Mouse (Mus musculus): ENCODE data around the gene Cdh26. TPM values are rescaled to one million over a fixed set of nuclear protein-coding genes. Genes with fewer than 3 reads are reported as not detected.

Cdh26 gene
- total RNA-seq, 2 experiments from 2014 or later, result not detected

GRCm38 (mm10) chr2:178454664-178455516 lies 24.6 kb downstream of the Cdh26 start:
- TF ChIP-seq CTCF (IDR thresholded peaks at IDR 0.05), result no peak
- Histone ChIP-seq H3K4me3 (peak overlapping the region; percentile 15), H3K27ac (peak overlapping the region; percentile 13)
- no peak for DNase-seq
- intact Hi-C loops (cut with DNase I), result no loop called here

GRCm38 (mm10) chr2:178457414-178457813 lies 27.1 kb downstream of the Cdh26 start:
- intact Hi-C loops (cut with DNase I), result no loop called here
- DNase-seq, result no peak
- H3K4me3 ChIP-seq, result no peak overlapping the region
- H3K27ac ChIP-seq, result no peak overlapping the region
- TF ChIP-seq CTCF (IDR thresholded peaks at IDR 0.05), result no peak

- intact Hi-C loops (cut with DNase I), result no loop called here
- TF ChIP-seq CTCF (IDR thresholded peaks at IDR 0.05), result no peak
Observed at GRCm38 (mm10) chr2:178460353-178460752, 30.0 kb downstream of the Cdh26 start.

GRCm38 (mm10) chr2:178471546-178472480 lies 41.5 kb downstream of the Cdh26 start:
- H3K27ac ChIP-seq, result no peak overlapping the region
- intact Hi-C loops (cut with DNase I), result no loop called here
- no peak overlapping the region for H3K4me3 ChIP-seq
- TF ChIP-seq CTCF (IDR thresholded peaks at IDR 0.05), result no peak
- DNase-seq, result no peak

More at GRCm38 (mm10) chr2:178460353-178460752, 30.0 kb downstream of the Cdh26 start:
- H3K27ac ChIP-seq, result no peak overlapping the region
- no peak overlapping the region for H3K4me3 ChIP-seq
- no peak for DNase-seq

- TF ChIP-seq CTCF (IDR thresholded peaks at IDR 0.05), result no peak
- intact Hi-C loops (cut with DNase I), result no loop called here
- Histone ChIP-seq H3K4me3 (no peak overlapping the region), H3K27ac (no peak overlapping the region)
- DNase-seq, result no peak
Observed at GRCm38 (mm10) chr2:178473916-178474315, 43.6 kb downstream of the Cdh26 start.

- intact Hi-C loops (cut with DNase I), result no loop called here
- no peak overlapping the region for H3K4me3 ChIP-seq
- no peak for DNase-seq
- H3K27ac ChIP-seq, result no peak overlapping the region
- no peak for TF ChIP-seq CTCF (IDR thresholded peaks at IDR 0.05)
Observed at GRCm38 (mm10) chr2:178477228-178477627, 46.9 kb downstream of the Cdh26 start.

GRCm38 (mm10) chr2:178479011-178479410 lies 48.7 kb downstream of the Cdh26 start:
- no peak overlapping the region for H3K4me3 ChIP-seq
- H3K27ac ChIP-seq, result no peak overlapping the region
- intact Hi-C loops (cut with DNase I), result no loop called here
- no peak for DNase-seq
- no peak for TF ChIP-seq CTCF (IDR thresholded peaks at IDR 0.05)

GRCm38 (mm10) chr2:178480932-178481331 lies 50.6 kb downstream of the Cdh26 start:
- no peak for TF ChIP-seq CTCF (IDR thresholded peaks at IDR 0.05)
- DNase-seq, result no peak
- intact Hi-C loops (cut with DNase I), result no loop called here
- Histone ChIP-seq H3K27ac (no peak overlapping the region), H3K4me3 (no peak overlapping the region)

- DNase-seq, result no peak
- H3K4me3 ChIP-seq, result no peak overlapping the region
- intact Hi-C loops (cut with DNase I), result no loop called here
- H3K27ac ChIP-seq, result no peak overlapping the region
- TF ChIP-seq CTCF (IDR thresholded peaks at IDR 0.05), result no peak
Observed at GRCm38 (mm10) chr2:178483462-178483861, 53.1 kb downstream of the Cdh26 start.

- intact Hi-C loops (cut with DNase I), result no loop called here
- Histone ChIP-seq H3K4me3 (no peak overlapping the region), H3K27ac (no peak overlapping the region)
- peak; percentile 30 for DNase-seq
- no peak for TF ChIP-seq CTCF (IDR thresholded peaks at IDR 0.05)
Observed at GRCm38 (mm10) chr2:178488276-178488675, 57.9 kb downstream of the Cdh26 start.

- Histone ChIP-seq H3K27ac (peak overlapping the region; percentile 38), H3K4me3 (no peak overlapping the region)
- intact Hi-C loops (cut with DNase I), result loop anchor here (5.0 kb wide), 1 partner anchor 78 kb away; the partner anchor contains the start of genes Fam217b and Ppp1r3d
- DNase-seq, result no peak
- no peak for TF ChIP-seq CTCF (IDR thresholded peaks at IDR 0.05)
Observed at GRCm38 (mm10) chr2:178490245-178490920, 60.1 kb downstream of the Cdh26 start.

- intact Hi-C loops (cut with DNase I), result loop anchor here (5.0 kb wide), 1 partner anchor 82 kb away; the partner anchor contains the start of genes Fam217b and Ppp1r3d
- no peak for TF ChIP-seq CTCF (IDR thresholded peaks at IDR 0.05)
- Histone ChIP-seq H3K27ac (peak overlapping the region; percentile 90), H3K4me3 (no peak overlapping the region)
- DNase-seq, result peak; percentile 86
Observed at GRCm38 (mm10) chr2:178494066-178494465, 63.7 kb downstream of the Cdh26 start.

Data from gastrocnemius, adult 2 months (tissue).